Mouse (Mus musculus) kidney, postnatal 0 days (tissue): ENCODE results near the gene Megf8. TPM values are rescaled to one million over a fixed set of nuclear protein-coding genes. Genes with fewer than 3 reads are reported as not detected.
A peak's percentile ranks its signal among the peaks of the same experiment; 100 is the strongest.

Source experiments
- ATAC-seq: fragments of 200-750 bp; cut with Nextera tagmentation; replicated peaks from 2 replicates; pipeline ENCODE4 v1.8.0; 2017; ENCODE audit warnings: low read depth, moderate number of reproducible peaks, moderate TSS enrichment, moderate library complexity; ENCODE audit not compliant: low FRiP score
- DNase-seq: peaks from one replicate; pipeline ENCODE4 v3.0.0-alpha.2; 2016; ENCODE audit warnings: low spot score
- H3K27ac ChIP-seq: fragments of 300-500 bp; sonication (generic); 2 replicates; pipeline ENCODE4 v1.5.1; 2014; ENCODE audit warnings: mild to moderate bottlenecking
- H3K27me3 ChIP-seq: fragments of 300-500 bp; sonication (generic); 2 replicates; pipeline ENCODE4 v1.6.1; 2014; ENCODE audit warnings: low read length, mixed read lengths; ENCODE audit not compliant: insufficient read depth
- H3K36me3 ChIP-seq: fragments of 300-500 bp; sonication (generic); 2 replicates; pipeline ENCODE4 v1.6.1; 2014; ENCODE audit warnings: low read length, mixed read lengths; ENCODE audit not compliant: insufficient read depth
- H3K4me1 ChIP-seq: fragments of 300-500 bp; sonication (generic); replicated peaks from 2 replicates; pipeline ENCODE4 v1.6.1; 2014; ENCODE audit warnings: antibody characterized with exemption, low read length, mixed read lengths; ENCODE audit not compliant: insufficient read depth
- H3K4me2 ChIP-seq: fragments of 300-500 bp; sonication (generic); 2 replicates; pipeline ENCODE4 v1.6.1; 2014; ENCODE audit warnings: mild to moderate bottlenecking, low read length, moderate library complexity, mixed read lengths
- H3K4me3 ChIP-seq: fragments of 300-500 bp; sonication (generic); replicated peaks from 2 replicates; pipeline ENCODE4 v1.5.1; 2014; ENCODE audit warnings: low read depth, low read length
- H3K9ac ChIP-seq: fragments of 300-500 bp; sonication (generic); 2 replicates; pipeline ENCODE4 v1.6.1; 2014; ENCODE audit warnings: low read depth, low read length
- H3K9me3 ChIP-seq: fragments of 300-500 bp; sonication (generic); replicated peaks from 2 replicates; pipeline ENCODE4 v1.6.1; 2016; ENCODE audit warnings: low read length, inconsistent platforms, mixed read lengths
- CTCF ChIP-seq: IDR thresholded peaks from 2 replicates; pipeline ENCODE4 v1.5.1; 2016; ENCODE audit warnings: antibody characterized with exemption, low read depth, mild to moderate bottlenecking, moderate library complexity
- whole genome bisulfite sequencing: fragments of 180-500 bp; shearing (Covaris S2); extraction: QIAGEN DNeasy Blood & Tissue Kit; methylation state at CpG from one replicate; pipeline ENCODE4 v1.1.7; 2014; 5-methylcytosine and 5-hydroxymethylcytosine counted together
- polyA plus RNA-seq: library from polyadenylated mRNA; unstranded; fragments of >200 nt; fragmentation: Nextera tagmentation; extraction: Ambion mirVana; gene quantifications from 2 replicates; pipeline ENCODE4 v1.2.1, GENCODE M21; 2015

Gene Megf8
- polyA plus RNA-seq, 1 experiment from 2014 or later = 8.1 TPM

DNA sequence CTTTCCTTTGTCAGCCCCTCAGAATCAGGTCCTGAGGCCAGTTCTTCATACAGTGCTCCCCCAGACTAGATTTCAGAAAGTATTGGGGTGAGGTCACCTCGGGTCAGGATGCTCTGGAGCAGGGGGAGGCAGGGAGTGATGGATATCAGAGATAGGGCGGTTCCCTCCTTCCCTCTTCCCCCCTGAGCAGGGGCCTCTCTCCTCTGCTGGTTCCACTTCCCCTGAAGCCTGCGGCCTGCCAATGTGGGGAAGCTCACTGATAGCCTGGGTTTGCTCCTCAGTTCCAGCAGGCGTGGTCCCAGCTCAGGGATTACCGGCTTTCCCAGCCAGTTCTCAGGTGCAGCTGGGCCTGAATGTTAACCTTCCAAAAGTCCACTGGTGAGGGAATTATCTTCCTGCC lies 33.3 kb upstream of the Megf8 start:
- H3K4me2 ChIP-seq = peak overlapping the region; percentile 88
- H3K27ac ChIP-seq = no peak overlapping the region
- H3K36me3 ChIP-seq = peaks cover 37% of the 10 kb centered on the region
- ATAC-seq (no peak), DNase-seq (no peak)
- H3K9me3 ChIP-seq = no peaks in the 10 kb centered on the region
- WGBS = 10% methylated on average over 5 of the region's 5 CpGs
- TF ChIP-seq CTCF = no peak
- 0 out of 2 replicates have a peak overlapping the region, but pooled peaks have one; percentile 13 for H3K9ac ChIP-seq
- peaks cover 35% of the 10 kb centered on the region for H3K4me1 ChIP-seq
- H3K27me3 ChIP-seq = no peaks in the 10 kb centered on the region
- peak overlapping the region; percentile 71; the same call in 1 of the 2 replicates for H3K4me3 ChIP-seq

DNA sequence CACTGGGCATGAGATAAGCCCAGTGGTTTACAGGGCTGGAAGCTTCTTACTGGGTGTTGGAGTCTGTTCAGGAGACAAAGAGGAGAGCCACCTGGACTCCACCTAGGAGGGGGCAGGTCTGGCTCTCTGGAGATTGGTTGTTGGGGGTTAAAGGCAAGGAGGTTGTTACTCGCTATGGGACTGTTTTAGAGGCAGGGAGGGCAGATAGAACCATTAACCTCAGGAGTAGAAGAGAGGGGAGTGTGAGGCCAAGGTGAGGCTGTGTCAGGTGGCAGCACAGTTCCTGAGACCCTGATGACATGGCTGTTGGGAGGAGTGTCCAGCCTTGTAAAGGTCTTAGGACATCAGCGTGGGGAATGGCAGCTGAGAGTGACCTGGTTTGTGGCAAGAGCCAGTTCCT lies 32.8 kb upstream of the Megf8 start:
- Histone ChIP-seq H3K4me3 (no peak overlapping the region), H3K4me1 (peaks cover 35% of the 10 kb centered on the region), H3K9ac (0 out of 2 replicates have a peak overlapping the region, but pooled peaks have one; percentile 18), H3K36me3 (peaks cover 42% of the 10 kb centered on the region), H3K4me2 (peak overlapping the region; percentile 88), H3K9me3 (no peaks in the 10 kb centered on the region), H3K27me3 (no peaks in the 10 kb centered on the region), H3K27ac (no peak overlapping the region)
- no peak for ATAC-seq
- WGBS = 41% methylated on average over 2 of the region's 2 CpGs
- no peak for TF ChIP-seq CTCF
- no peak for DNase-seq

DNA sequence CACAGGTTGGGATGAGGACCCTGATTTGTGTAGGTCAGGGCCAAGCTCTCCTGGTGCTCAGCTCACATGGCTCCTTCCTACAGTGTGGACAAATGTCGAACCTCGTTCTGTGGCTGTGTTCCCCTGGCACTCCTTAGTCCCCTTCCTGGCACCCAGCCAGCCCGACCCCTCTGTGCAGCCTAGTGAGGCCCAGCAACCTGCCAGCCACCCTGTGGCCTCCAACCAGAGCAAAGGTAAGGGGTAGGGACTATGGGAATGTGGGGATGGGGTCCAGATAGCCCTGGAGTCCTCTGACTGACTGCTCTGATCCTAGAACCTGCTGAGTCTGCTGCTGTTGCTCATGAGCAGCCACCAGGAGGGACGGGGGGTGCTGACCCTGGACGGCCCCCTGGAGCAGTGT lies 32.2 kb upstream of the Megf8 start:
- peaks cover 47% of the 10 kb centered on the region for H3K36me3 ChIP-seq
- no peak overlapping the region for H3K27ac ChIP-seq
- H3K4me3 ChIP-seq = no peak overlapping the region
- no peak for DNase-seq
- H3K27me3 ChIP-seq = no peaks in the 10 kb centered on the region
- peaks cover 32% of the 10 kb centered on the region for H3K4me1 ChIP-seq
- WGBS = 60% methylated on average over 5 of the region's 5 CpGs
- TF ChIP-seq CTCF = no peak
- no peak for ATAC-seq
- H3K9me3 ChIP-seq = no peaks in the 10 kb centered on the region
- peak overlapping the region; percentile 88; the same call in 1 of the 2 replicates for H3K4me2 ChIP-seq
- H3K9ac ChIP-seq = no peak overlapping the region

- no peak for DNase-seq
- TF ChIP-seq CTCF = no peak
These were observed 31.3 kb upstream of the Megf8 start for GRCm38 (mm10) chr7:25285511-25286238.

DNA sequence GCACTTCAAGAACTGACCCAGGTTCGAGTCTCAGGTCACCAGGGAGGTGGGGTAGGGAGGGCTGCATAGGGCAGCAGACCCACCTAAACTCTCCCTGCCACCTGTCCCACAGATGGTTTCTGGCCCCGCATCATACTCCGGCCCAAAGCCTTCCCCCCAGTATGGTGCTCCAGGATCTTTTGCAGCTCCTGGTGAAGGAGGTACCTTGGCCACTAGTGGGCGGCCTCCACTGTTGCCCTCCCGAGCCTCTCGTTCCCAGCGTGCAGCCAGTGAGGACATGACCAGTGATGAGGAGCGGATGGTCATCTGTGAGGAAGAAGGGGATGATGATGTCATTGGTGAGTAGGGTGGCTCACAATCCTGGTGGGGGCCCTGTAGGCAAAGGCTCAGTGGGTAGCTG lies 30.0 kb upstream of the Megf8 start:
- WGBS = 84% methylated on average over 8 of the region's 8 CpGs
- no peak overlapping the region for H3K4me2 ChIP-seq
- TF ChIP-seq CTCF = peak; percentile 36; the same call in 1 of the 2 replicates
- H3K27ac ChIP-seq = no peak overlapping the region
- peaks cover 15% of the 10 kb centered on the region for H3K4me1 ChIP-seq
- no peak overlapping the region for H3K4me3 ChIP-seq
- DNase-seq (no peak), ATAC-seq (no peak)
- no peak overlapping the region for H3K9ac ChIP-seq
- H3K36me3 ChIP-seq = peaks cover 57% of the 10 kb centered on the region
- H3K9me3 ChIP-seq = no peaks in the 10 kb centered on the region
- H3K27me3 ChIP-seq = no peaks in the 10 kb centered on the region

More at GRCm38 (mm10) chr7:25285511-25286238, 31.3 kb upstream of the Megf8 start:
- Histone ChIP-seq H3K9me3 (no peaks in the 10 kb centered on the region), H3K27ac (no peak overlapping the region), H3K4me3 (no peak overlapping the region), H3K36me3 (peaks cover 54% of the 10 kb centered on the region), H3K4me1 (peaks cover 23% of the 10 kb centered on the region), H3K4me2 (no peak overlapping the region), H3K9ac (no peak overlapping the region), H3K27me3 (no peaks in the 10 kb centered on the region)
- no peak for ATAC-seq
- WGBS = 90% methylated on average over 20 of the region's 20 CpGs

- Histone ChIP-seq H3K9me3 (no peaks in the 10 kb centered on the region), H3K4me1 (peaks cover 15% of the 10 kb centered on the region), H3K4me3 (no peak overlapping the region), H3K4me2 (no peak overlapping the region), H3K27ac (no peak overlapping the region), H3K9ac (no peak overlapping the region), H3K36me3 (peaks cover 67% of the 10 kb centered on the region), H3K27me3 (no peaks in the 10 kb centered on the region)
- no peak for ATAC-seq
- no peak for DNase-seq
- 85% methylated on average over 12 of the region's 12 CpGs for WGBS
- no peak for TF ChIP-seq CTCF
These were observed 29.0 kb upstream of the Megf8 start for GRCm38 (mm10) chr7:25288011-25288410.

DNA sequence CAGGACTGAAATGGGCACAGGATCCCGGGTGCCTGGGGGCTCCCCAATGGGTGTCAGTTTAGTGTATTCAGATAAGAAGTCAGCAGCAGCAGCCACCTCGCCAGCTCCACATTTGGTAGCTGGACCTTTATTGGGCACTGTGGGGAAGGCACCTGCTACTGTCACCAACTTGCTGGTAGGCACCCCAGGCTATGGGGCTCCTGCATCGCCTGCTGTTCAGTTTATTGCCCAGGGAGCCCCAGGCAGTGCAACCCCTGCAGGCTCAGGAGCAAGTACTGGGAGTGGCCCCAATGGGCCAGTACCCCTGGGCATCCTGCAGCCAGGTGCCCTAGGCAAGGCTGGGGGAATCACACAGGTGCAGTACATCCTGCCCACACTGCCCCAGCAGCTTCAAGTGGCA lies 28.2 kb upstream of the Megf8 start:
- TF ChIP-seq CTCF = no peak
- Histone ChIP-seq H3K4me1 (peaks cover 12% of the 10 kb centered on the region), H3K4me3 (no peak overlapping the region), H3K27ac (no peak overlapping the region), H3K9me3 (no peaks in the 10 kb centered on the region), H3K27me3 (no peaks in the 10 kb centered on the region), H3K36me3 (peaks cover 74% of the 10 kb centered on the region), H3K9ac (no peak overlapping the region), H3K4me2 (no peak overlapping the region)
- ATAC-seq (no peak), DNase-seq (no peak)
- 93% methylated on average over 3 of the region's 3 CpGs for WGBS
